8 mouse cellular contexts compared by ENCODE assay signal in genomic region chr10:111508324-111509080, GRCm38 (mm10). TPM values are rescaled to one million over a fixed set of nuclear protein-coding genes. Genes with fewer than 3 reads are reported as not detected.
DNase-seq lines count a peak whose midpoint lies in the region; ATAC-seq and TF ChIP-seq lines count a peak whose summit lies in the region.

No protein-coding gene starts in this region.

- TF ChIP-seq CTCF in liver, adult 2 months (IDR thresholded peaks at IDR 0.05; ENCODE audit: low read depth, low read length), result no peak

- peak overlapping the region; percentile 80 for H3K27ac ChIP-seq in liver, adult 2 months (replicated peaks; ENCODE audit: insufficient read depth, low read depth, low read length)
- H3K27ac ChIP-seq in embryonic facial prominence, embryonic 12.5 days, result 0 out of 2 replicates have a peak overlapping the region, but pooled peaks have one; percentile 30
- H3K27ac ChIP-seq in intestine, embryonic 16.5 days (ENCODE audit: low read length), result no peak overlapping the region
- H3K27ac ChIP-seq in neural tube, embryonic 14.5 days (ENCODE audit: low read depth, low read length), result peak overlapping the region; percentile 92

- H3K4me3 ChIP-seq in liver, adult 2 months (ENCODE audit: insufficient read depth, low read depth, low read length), result peak overlapping the region; percentile 93
- H3K4me3 ChIP-seq in embryonic facial prominence, embryonic 12.5 days, result peak overlapping the region; percentile 69
- peak overlapping the region; percentile 66 for H3K4me3 ChIP-seq in intestine, embryonic 16.5 days (ENCODE audit: low read length)
- H3K4me3 ChIP-seq in neural tube, embryonic 14.5 days (ENCODE audit: low read depth, low read length), result peak overlapping the region; percentile 62

- WGBS in liver, adult 2 months, result 13% methylated on average over 7 of the region's 7 CpGs
- WGBS in embryonic facial prominence, embryonic 12.5 days, result 4% methylated on average over 7 of the region's 7 CpGs
- 9% methylated on average over 7 of the region's 7 CpGs for WGBS in intestine, embryonic 16.5 days
- WGBS in neural tube, embryonic 14.5 days, result 15% methylated on average over 7 of the region's 7 CpGs

- peaks cover 6% of the 10 kb centered on the region; the same call in 1 of the 2 replicates for H3K36me3 ChIP-seq in liver, adult 2 months (ENCODE audit: control insufficient read depth, insufficient read depth, low read length)
- H3K36me3 ChIP-seq in embryonic facial prominence, embryonic 12.5 days, result no peaks in the 10 kb centered on the region
- H3K36me3 ChIP-seq in intestine, embryonic 16.5 days (ENCODE audit: control insufficient read depth, insufficient read depth, low read length), result no peaks in the 10 kb centered on the region
- no peaks in the 10 kb centered on the region for H3K36me3 ChIP-seq in neural tube, embryonic 14.5 days (ENCODE audit: control insufficient read depth, insufficient read depth, low read length)

- H3K4me1 ChIP-seq in liver, adult 2 months (ENCODE audit: control insufficient read depth, insufficient read depth, low read length), result peaks cover 6% of the 10 kb centered on the region
- H3K4me1 ChIP-seq in embryonic facial prominence, embryonic 12.5 days, result peaks cover 23% of the 10 kb centered on the region
- peaks cover 21% of the 10 kb centered on the region for H3K4me1 ChIP-seq in intestine, embryonic 16.5 days (ENCODE audit: control insufficient read depth, insufficient read depth, low read length)
- H3K4me1 ChIP-seq in neural tube, embryonic 14.5 days (ENCODE audit: control insufficient read depth, insufficient read depth, low read length), result peaks cover 5% of the 10 kb centered on the region; the same call in 1 of the 2 replicates

- no peaks in the 10 kb centered on the region for H3K27me3 ChIP-seq in liver, adult 2 months (ENCODE audit: control insufficient read depth, insufficient read depth, low read length)
- no peaks in the 10 kb centered on the region for H3K27me3 ChIP-seq in embryonic facial prominence, embryonic 12.5 days
- no peaks in the 10 kb centered on the region for H3K27me3 ChIP-seq in intestine, embryonic 16.5 days (replicated peaks; ENCODE audit: control insufficient read depth, insufficient read depth, low read length)
- no peaks in the 10 kb centered on the region for H3K27me3 ChIP-seq in neural tube, embryonic 14.5 days (ENCODE audit: control insufficient read depth, insufficient read depth, low read length)

- no peak for TF ChIP-seq POLR2A in liver, adult 2 months (IDR thresholded peaks at IDR 0.05; ENCODE audit: extremely low read depth, insufficient read depth, low read length)

- ATAC-seq in embryonic facial prominence, embryonic 12.5 days (ENCODE audit: insufficient number of reproducible peaks, insufficient read depth, low FRiP score, low TSS enrichment), result no peak
- no peak for ATAC-seq in intestine, embryonic 16.5 days
- ATAC-seq in neural tube, embryonic 14.5 days (ENCODE audit: low read depth), result no peak

- peak overlapping the region; percentile 77 for H3K4me2 ChIP-seq in embryonic facial prominence, embryonic 12.5 days (replicated peaks)
- H3K4me2 ChIP-seq in intestine, embryonic 16.5 days (ENCODE audit: low read depth, low read length), result peak overlapping the region; percentile 65
- H3K4me2 ChIP-seq in neural tube, embryonic 14.5 days (ENCODE audit: low read depth, low read length), result peak overlapping the region; percentile 85

- H3K9me3 ChIP-seq in embryonic facial prominence, embryonic 12.5 days, result no peaks in the 10 kb centered on the region
- H3K9me3 ChIP-seq in intestine, embryonic 16.5 days (ENCODE audit: control insufficient read depth, low read length), result no peaks in the 10 kb centered on the region
- H3K9me3 ChIP-seq in neural tube, embryonic 14.5 days (ENCODE audit: control insufficient read depth, low read length), result no peaks in the 10 kb centered on the region

- peaks cover 13% of the 10 kb centered on the region; the same call in 1 of the 2 replicates for H3K79me2 ChIP-seq in liver, adult 2 months (ENCODE audit: control insufficient read depth, insufficient read depth, low read length)

- DNase-seq in liver, adult 2 months (ENCODE audit: extremely low read depth, low read depth, low spot score), result peak; percentile 17
- no peak for DNase-seq in liver
- no peak for DNase-seq in embryo, embryonic 10.5 days (ENCODE audit: low spot score)
- DNase-seq in urinary bladder, postnatal 10 days (ENCODE audit: low spot score), result no peak
- DNase-seq in layer of hippocampus, postnatal 25 days (ENCODE audit: extremely low spot score in 1 of 2, low spot score in 1 of 2), result no peak

- H3K9ac ChIP-seq in liver, adult 2 months (ENCODE audit: low read depth, low read length), result peak overlapping the region; percentile 71
- peak overlapping the region; percentile 76 for H3K9ac ChIP-seq in embryonic facial prominence, embryonic 12.5 days
- H3K9ac ChIP-seq in intestine, embryonic 16.5 days (ENCODE audit: low read depth, low read length), result peak overlapping the region; percentile 90
- peak overlapping the region; percentile 93 for H3K9ac ChIP-seq in neural tube, embryonic 14.5 days (replicated peaks; ENCODE audit: low read depth, low read length)

RNA-seq across cellular contexts. Expression of gene Phlda1, which starts 2.4 kb away (rescaled TPM):
- total RNA-seq in liver, adult 2 months (2014; rRNA removed), result 11.2 and 11.5 TPM in 2 replicates
- 30.2 and 51.0 TPM in 2 replicates for polyA plus RNA-seq in liver, adult 2 months (2012; rRNA removed)
- polyA plus RNA-seq in embryonic facial prominence, embryonic 12.5 days (2016; fragmentation: Nextera tagmentation; extraction: Ambion mirVana), result 34.7 and 37.4 TPM in 2 replicates
- polyA plus RNA-seq in intestine, embryonic 16.5 days (2015; fragmentation: Nextera tagmentation; extraction: Ambion mirVana), result 31.9 and 32.2 TPM in 2 replicates
- polyA plus RNA-seq in neural tube, embryonic 14.5 days (2014; fragmentation: Nextera tagmentation; extraction: Ambion mirVana), result 58.0 and 87.7 TPM in 2 replicates
- total RNA-seq in layer of hippocampus, postnatal 25 days (2021), result 10 to 100 TPM; 19.6 to 22.3 TPM

RNA-seq across cellular contexts. Expression of gene Nap1l1, which starts 35.5 kb away (rescaled TPM):
- 22.8 and 27.8 TPM in 2 replicates for total RNA-seq in liver, adult 2 months (2014; rRNA removed)
- 3.7 TPM in 2 replicates for polyA plus RNA-seq in liver, adult 2 months (2012; rRNA removed)
- 286 and 315 TPM in 2 replicates for polyA plus RNA-seq in embryonic facial prominence, embryonic 12.5 days (2016; fragmentation: Nextera tagmentation; extraction: Ambion mirVana)
- 118 and 140 TPM in 2 replicates for polyA plus RNA-seq in intestine, embryonic 16.5 days (2015; fragmentation: Nextera tagmentation; extraction: Ambion mirVana)
- polyA plus RNA-seq in neural tube, embryonic 14.5 days (2014; fragmentation: Nextera tagmentation; extraction: Ambion mirVana), result 165 and 191 TPM in 2 replicates
- total RNA-seq in layer of hippocampus, postnatal 25 days (2021), result 100 to 1,000 TPM; 146 to 162 TPM

Comparison
In these comparisons a context has a peak if more than half of its experiments do, and no peak if none do; other contexts are left out.
1. RNA of gene Nap1l1, which starts 35.5 kb away (polyA plus RNA-seq): 286 to 315 TPM in embryonic facial prominence, embryonic 12.5 days, 165 to 191 TPM in neural tube, embryonic 14.5 days and 118 to 140 TPM in intestine, embryonic 16.5 days; 3.7 TPM in liver, adult 2 months; every median in the first group is over 10 times any median in the second.
2. Peak in every context shown above with its lines, with median percentiles within 50 percentile points of each other: H3K4me3 ChIP-seq, H3K9ac ChIP-seq and H3K4me2 ChIP-seq.